Mouse (Mus musculus) adipocyte (in vitro differentiated cells): Measurements from ENCODE around the gene Srgap2.
A peak's percentile ranks its signal among the peaks of the same experiment; 100 is the strongest.
"Not testable (repeated sequence)": the region's sequence is repeated elsewhere in the genome, so short reads cannot be mapped to it uniquely, and the experiment has no call there.

Experiments used
- DNase-seq: peaks from one replicate; pipeline ENCODE4 v3.0.0-alpha.2; 2016; ENCODE audit warnings: low spot score

The Srgap2 gene

GRCm38 (mm10) chr1:131527281-131528080, at the start of gene Srgap2, which contains the start of gene Fam72a:
Gene Srgap2 (minus strand): TSS chr1:131527352.
Gene Fam72a (plus strand): TSS chr1:131527903.
- peak; percentile 100 for DNase-seq

GRCm38 (mm10) chr1:131573721-131574120, 46.6 kb upstream of the Srgap2 start:
- DNase-seq, result peak; percentile 67

- no peak for DNase-seq
Observed at GRCm38 (mm10) chr1:131570391-131570790, 43.2 kb upstream of the Srgap2 start.

- DNase-seq, result no peak
Observed at GRCm38 (mm10) chr1:131569721-131570120, 42.6 kb upstream of the Srgap2 start.

- not testable (repeated sequence) for DNase-seq
Observed at GRCm38 (mm10) chr1:131566056-131566455, 38.9 kb upstream of the Srgap2 start.

- no peak for DNase-seq
Observed at GRCm38 (mm10) chr1:131562081-131562480, 34.9 kb upstream of the Srgap2 start.

- no peak for DNase-seq
Observed at GRCm38 (mm10) chr1:131560500-131560899, 33.3 kb upstream of the Srgap2 start.

- DNase-seq, result peak; percentile 94
Observed at GRCm38 (mm10) chr1:131555042-131555812, 28.1 kb upstream of the Srgap2 start.

GRCm38 (mm10) chr1:131553428-131553827, 26.3 kb upstream of the Srgap2 start:
- DNase-seq, result no peak

- DNase-seq, result no peak
Observed at GRCm38 (mm10) chr1:131551956-131552355, 24.8 kb upstream of the Srgap2 start.

- peak; percentile 63 for DNase-seq
Observed at GRCm38 (mm10) chr1:131548494-131549365, 21.6 kb upstream of the Srgap2 start.

- DNase-seq, result no peak
Observed at GRCm38 (mm10) chr1:131546798-131547690, 19.9 kb upstream of the Srgap2 start.

GRCm38 (mm10) chr1:131543886-131544565, 16.9 kb upstream of the Srgap2 start:
- DNase-seq, result no peak

GRCm38 (mm10) chr1:131541903-131542302, 14.8 kb upstream of the Srgap2 start:
- DNase-seq, result no peak

- DNase-seq, result no peak
Observed at GRCm38 (mm10) chr1:131541431-131541830, 14.3 kb upstream of the Srgap2 start.

GRCm38 (mm10) chr1:131540795-131541194, 13.6 kb upstream of the Srgap2 start:
- DNase-seq, result no peak

- no peak for DNase-seq
Observed at GRCm38 (mm10) chr1:131539771-131540170, 12.6 kb upstream of the Srgap2 start.

- DNase-seq, result no peak
Observed at GRCm38 (mm10) chr1:131528561-131529166, 1.5 kb upstream of the Srgap2 start.

- peak; percentile 69 for DNase-seq
Observed at GRCm38 (mm10) chr1:131528081-131528507, 942 bp upstream of the Srgap2 start.
